Mouse (Mus musculus): ENCODE data around the gene Pak6.

- no peak for TF ChIP-seq CTCF (IDR thresholded peaks at IDR 0.05; ENCODE audit: insufficient read depth, low read length)
- TF ChIP-seq POLR2A (IDR thresholded peaks at IDR 0.05; ENCODE audit: borderline replicate concordance, extremely low read depth, low read depth, low read length), result no peak
Measured at GRCm38 (mm10) chr2:118725511-118725910, 62.4 kb downstream of the Pak6 start.
